Mouse (Mus musculus) midbrain, postnatal 0 days (tissue): ENCODE measurements around the gene Slc28a1. TPM values are rescaled to one million over a fixed set of nuclear protein-coding genes. Genes with fewer than 3 reads are reported as not detected.
A peak's percentile ranks its signal among the peaks of the same experiment; 100 is the strongest.

Source experiments
- ATAC-seq: fragments of 200-750 bp; cut with Nextera tagmentation; 2 replicates; pipeline ENCODE4 v1.8.0; 2017; ENCODE audit warnings: moderate number of reproducible peaks, mild to moderate bottlenecking, moderate TSS enrichment, moderate library complexity; ENCODE audit not compliant: low FRiP score
- DNase-seq: peaks from one replicate; pipeline ENCODE4 v3.0.0-alpha.2; 2015; ENCODE audit warnings: low spot score
- H3K27ac ChIP-seq: fragments of 300-500 bp; sonication (generic); 2 replicates; pipeline ENCODE4 v1.5.1; 2014; ENCODE audit warnings: low read depth, mild to moderate bottlenecking, low read length, mixed read lengths
- H3K27me3 ChIP-seq: fragments of 300-500 bp; sonication (generic); 2 replicates; pipeline ENCODE4 v1.6.1; 2014; ENCODE audit warnings: low read length, control low read depth, mixed read lengths; ENCODE audit not compliant: insufficient read depth
- H3K36me3 ChIP-seq: fragments of 300-500 bp; sonication (generic); 2 replicates; pipeline ENCODE4 v1.6.1; 2014; ENCODE audit warnings: low read length, control low read depth, mixed read lengths; ENCODE audit not compliant: insufficient read depth
- H3K4me1 ChIP-seq: fragments of 300-500 bp; sonication (generic); 2 replicates; pipeline ENCODE4 v1.6.1; 2014; ENCODE audit warnings: mild to moderate bottlenecking, control low read depth, antibody characterized with exemption, low read length, mixed read lengths; ENCODE audit not compliant: insufficient read depth
- H3K4me2 ChIP-seq: fragments of 300-500 bp; sonication (generic); 2 replicates; pipeline ENCODE4 v1.6.1; 2014; ENCODE audit warnings: low read depth, mild to moderate bottlenecking, low read length, mixed read lengths; ENCODE audit not compliant: poor library complexity, severe bottlenecking
- H3K4me3 ChIP-seq: fragments of 300-500 bp; sonication (generic); 2 replicates; pipeline ENCODE4 v1.5.1; 2014; ENCODE audit warnings: low read depth, mild to moderate bottlenecking, low read length, moderate library complexity
- H3K9ac ChIP-seq: fragments of 300-500 bp; sonication (generic); replicated peaks from 2 replicates; pipeline ENCODE4 v1.6.1; 2014; ENCODE audit warnings: mild to moderate bottlenecking, low read length, moderate library complexity, mixed read lengths; ENCODE audit not compliant: poor library complexity, severe bottlenecking
- H3K9me3 ChIP-seq: fragments of 300-500 bp; sonication (generic); 2 replicates; pipeline ENCODE4 v1.6.1; 2016; ENCODE audit warnings: low read length, control low read depth
- CTCF ChIP-seq: IDR thresholded peaks from 2 replicates; pipeline ENCODE4 v1.5.1; 2016; ENCODE audit warnings: antibody characterized with exemption, mild to moderate bottlenecking
- WGBS: fragments of 180-500 bp; shearing (Covaris S2); extraction: QIAGEN DNeasy Blood & Tissue Kit; methylation state at CpG from one replicate; pipeline ENCODE4 v1.1.7; 2014; 5-methylcytosine and 5-hydroxymethylcytosine counted together
- polyA plus RNA-seq: library from polyadenylated mRNA; unstranded; fragments of >200 nt; fragmentation: Nextera tagmentation; extraction: Ambion mirVana; gene quantifications from 2 replicates; pipeline ENCODE4 v1.2.1, GENCODE M21; 2015
- total RNA-seq: library from RNA; depleted of rRNA; stranded (reverse); fragments of >200 nt; gene quantifications from 2 replicates; pipeline ENCODE4 v1.2.3, GENCODE M21; 2014

Slc28a1 gene
- total and polyA plus RNA-seq, 2 experiments from 2014 or later, result 0.10 to 0.33 TPM

GRCm38 (mm10) chr7:81131864-81132263 is 17.3 kb downstream of the Slc28a1 start:
- no peak overlapping the region for H3K27ac ChIP-seq
- H3K9me3 ChIP-seq, result no peaks in the 10 kb centered on the region
- H3K4me2 ChIP-seq, result no peak overlapping the region
- 0 out of 2 replicates have a peak, but pooled peaks cover 3% of the 10 kb centered on the region for H3K4me1 ChIP-seq
- H3K27me3 ChIP-seq, result no peaks in the 10 kb centered on the region
- no peak for DNase-seq
- ATAC-seq, result no peak
- WGBS, result 83% methylated on average over 7 of the region's 7 CpGs
- no peak overlapping the region for H3K9ac ChIP-seq
- no peak for TF ChIP-seq CTCF
- no peaks in the 10 kb centered on the region for H3K36me3 ChIP-seq
- H3K4me3 ChIP-seq, result no peak overlapping the region

GRCm38 (mm10) chr7:81132851-81133279 is 18.3 kb downstream of the Slc28a1 start:
- H3K4me1 ChIP-seq, result 0 out of 2 replicates have a peak, but pooled peaks cover 3% of the 10 kb centered on the region
- no peaks in the 10 kb centered on the region for H3K36me3 ChIP-seq
- ATAC-seq (no peak), DNase-seq (peak; percentile 28)
- 20% methylated on average over 2 of the region's 2 CpGs for WGBS
- no peak overlapping the region for H3K9ac ChIP-seq
- no peaks in the 10 kb centered on the region for H3K9me3 ChIP-seq
- H3K4me3 ChIP-seq, result no peak overlapping the region
- no peaks in the 10 kb centered on the region for H3K27me3 ChIP-seq
- no peak overlapping the region for H3K4me2 ChIP-seq
- no peak overlapping the region for H3K27ac ChIP-seq
- TF ChIP-seq CTCF, result no peak

- no peak overlapping the region for H3K4me3 ChIP-seq
- TF ChIP-seq CTCF, result no peak
- ATAC-seq (no peak), DNase-seq (no peak)
- H3K4me1 ChIP-seq, result 0 out of 2 replicates have a peak, but pooled peaks cover 3% of the 10 kb centered on the region
- H3K9me3 ChIP-seq, result no peaks in the 10 kb centered on the region
- no peak overlapping the region for H3K27ac ChIP-seq
- no peaks in the 10 kb centered on the region for H3K36me3 ChIP-seq
- no peak overlapping the region for H3K9ac ChIP-seq
- H3K4me2 ChIP-seq, result no peak overlapping the region
- WGBS, result 63% methylated on average over 6 of the region's 6 CpGs
- no peaks in the 10 kb centered on the region for H3K27me3 ChIP-seq
Measured at GRCm38 (mm10) chr7:81133416-81133815, 18.8 kb downstream of the Slc28a1 start.

- no peak for TF ChIP-seq CTCF
- no peak overlapping the region for H3K4me3 ChIP-seq
- H3K27ac ChIP-seq, result peak overlapping the region; percentile 18; the same call in 1 of the 2 replicates
- no peaks in the 10 kb centered on the region for H3K9me3 ChIP-seq
- no peak overlapping the region for H3K4me2 ChIP-seq
- DNase-seq, result no peak
- no peaks in the 10 kb centered on the region for H3K36me3 ChIP-seq
- H3K9ac ChIP-seq, result no peak overlapping the region
- WGBS, result 65% methylated on average over 2 of the region's 2 CpGs
- H3K4me1 ChIP-seq, result 0 out of 2 replicates have a peak, but pooled peaks cover 3% of the 10 kb centered on the region
- H3K27me3 ChIP-seq, result no peaks in the 10 kb centered on the region
- no peak for ATAC-seq
Measured at GRCm38 (mm10) chr7:81133941-81134340, 19.3 kb downstream of the Slc28a1 start.

GRCm38 (mm10) chr7:81134614-81135067 is 20.0 kb downstream of the Slc28a1 start:
- Histone ChIP-seq H3K9me3 (no peaks in the 10 kb centered on the region), H3K4me3 (no peak overlapping the region), H3K4me2 (peak overlapping the region; percentile 20; the same call in 1 of the 2 replicates), H3K27ac (peak overlapping the region; percentile 18; the same call in 1 of the 2 replicates), H3K27me3 (no peaks in the 10 kb centered on the region), H3K4me1 (0 out of 2 replicates have a peak, but pooled peaks cover 3% of the 10 kb centered on the region), H3K36me3 (no peaks in the 10 kb centered on the region), H3K9ac (no peak overlapping the region)
- WGBS, result 36% methylated on average over 8 of the region's 9 CpGs
- TF ChIP-seq CTCF, result peak; percentile 61
- DNase-seq (peak; percentile 83), ATAC-seq (peak; percentile 92)

GRCm38 (mm10) chr7:81137292-81137691 is 22.7 kb downstream of the Slc28a1 start:
- DNase-seq (no peak), ATAC-seq (no peak)
- Histone ChIP-seq H3K36me3 (no peaks in the 10 kb centered on the region), H3K4me2 (no peak overlapping the region), H3K27me3 (no peaks in the 10 kb centered on the region), H3K4me3 (no peak overlapping the region), H3K4me1 (0 out of 2 replicates have a peak, but pooled peaks cover 3% of the 10 kb centered on the region), H3K27ac (no peak overlapping the region), H3K9me3 (no peaks in the 10 kb centered on the region), H3K9ac (no peak overlapping the region)
- no peak for TF ChIP-seq CTCF
- 91% methylated on average over 5 of the region's 5 CpGs for WGBS
